Mouse (Mus musculus): ENCODE data around the gene Clrn3. TPM values are rescaled to one million over a fixed set of nuclear protein-coding genes. Genes with fewer than 3 reads are reported as not detected.

The Clrn3 gene
- polyA plus RNA-seq (2012; fragmentation: generic; extraction: Trizol), result not detected

DNA sequence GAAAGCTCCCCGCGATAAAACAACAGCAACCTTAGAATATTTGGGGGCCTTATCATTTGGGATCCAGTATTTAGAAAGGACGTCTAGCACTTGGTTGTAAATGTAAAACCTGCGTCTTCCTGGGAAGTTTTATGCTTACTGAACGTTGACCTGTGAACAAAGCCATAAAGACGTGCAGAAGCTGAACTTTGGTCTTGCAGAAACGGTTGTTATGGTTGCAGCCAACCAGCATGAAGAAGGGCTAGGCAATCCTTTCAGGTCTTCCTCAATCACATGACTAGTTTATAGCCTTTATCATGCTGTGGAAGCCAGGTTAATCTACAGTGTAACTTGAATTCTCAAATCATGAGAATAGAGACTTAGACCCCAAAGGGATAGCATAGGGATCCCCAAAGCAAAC lies at the start of gene Clrn3:
Gene Clrn3, minus strand, starts transcription at position 140 of the 400 bp plus-strand sequence.

DNA sequence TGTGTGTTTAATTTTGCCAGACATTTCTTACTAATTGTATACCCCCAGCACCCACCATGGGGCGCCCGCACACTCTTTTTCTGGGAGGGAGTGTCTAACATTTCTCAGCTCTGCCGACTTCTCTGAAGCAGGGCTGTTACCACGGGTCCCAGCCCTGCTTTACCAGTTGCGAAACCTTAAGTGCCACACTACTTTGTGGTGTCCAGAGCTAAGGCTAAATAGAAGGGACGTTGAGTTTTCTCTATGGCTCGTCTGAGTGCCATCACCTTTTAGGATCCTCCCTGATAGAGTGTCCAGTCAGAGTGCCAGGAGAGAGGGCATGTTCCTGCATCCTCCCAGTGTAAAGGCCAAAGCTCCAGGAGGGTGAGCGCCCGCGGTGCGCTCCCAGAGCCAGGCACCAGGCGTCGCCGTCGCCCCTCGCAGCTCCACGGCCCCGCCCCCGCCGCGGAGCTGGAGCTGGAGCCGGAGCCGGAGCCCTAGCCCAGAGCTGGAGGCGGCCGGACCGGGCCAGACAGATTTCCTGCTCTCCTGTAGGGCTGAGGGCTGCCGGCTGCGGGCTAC lies 9.0 kb upstream of the Clrn3 start, which contains the start of gene Ptpre:
Gene Ptpre, plus strand, starts transcription at position 141 of the 561 bp plus-strand sequence.

Other genes with a start within 250 kb of the Clrn3 start
- not detected for gene Foxi2, start 118.3 kb downstream of the Clrn3 start, polyA plus RNA-seq (2012; fragmentation: generic; extraction: Trizol)
- gene Ptpre, start 8.8 kb upstream of the Clrn3 start, polyA plus RNA-seq (2012; fragmentation: generic; extraction: Trizol), result 1 to 10 TPM in 1 of 2 experiments, under 1 TPM in 1; 0.60 to 4.2 TPM
- 10 to 100 TPM in 1 of 2 experiments, 1 to 10 TPM in 1; 1.5 to 14.4 TPM for gene Mki67, start 187.7 kb upstream of the Clrn3 start, polyA plus RNA-seq (2012; fragmentation: generic; extraction: Trizol)